Mouse (Mus musculus) embryo, embryonic 11.5 days (tissue): ENCODE data around the gene Mfn1.

Source experiments
- DNase-seq: peaks from one replicate; pipeline ENCODE4 v3.0.0-alpha.2; 2012; ENCODE audit warnings: low read depth, low spot score

The Mfn1 gene

DNA sequence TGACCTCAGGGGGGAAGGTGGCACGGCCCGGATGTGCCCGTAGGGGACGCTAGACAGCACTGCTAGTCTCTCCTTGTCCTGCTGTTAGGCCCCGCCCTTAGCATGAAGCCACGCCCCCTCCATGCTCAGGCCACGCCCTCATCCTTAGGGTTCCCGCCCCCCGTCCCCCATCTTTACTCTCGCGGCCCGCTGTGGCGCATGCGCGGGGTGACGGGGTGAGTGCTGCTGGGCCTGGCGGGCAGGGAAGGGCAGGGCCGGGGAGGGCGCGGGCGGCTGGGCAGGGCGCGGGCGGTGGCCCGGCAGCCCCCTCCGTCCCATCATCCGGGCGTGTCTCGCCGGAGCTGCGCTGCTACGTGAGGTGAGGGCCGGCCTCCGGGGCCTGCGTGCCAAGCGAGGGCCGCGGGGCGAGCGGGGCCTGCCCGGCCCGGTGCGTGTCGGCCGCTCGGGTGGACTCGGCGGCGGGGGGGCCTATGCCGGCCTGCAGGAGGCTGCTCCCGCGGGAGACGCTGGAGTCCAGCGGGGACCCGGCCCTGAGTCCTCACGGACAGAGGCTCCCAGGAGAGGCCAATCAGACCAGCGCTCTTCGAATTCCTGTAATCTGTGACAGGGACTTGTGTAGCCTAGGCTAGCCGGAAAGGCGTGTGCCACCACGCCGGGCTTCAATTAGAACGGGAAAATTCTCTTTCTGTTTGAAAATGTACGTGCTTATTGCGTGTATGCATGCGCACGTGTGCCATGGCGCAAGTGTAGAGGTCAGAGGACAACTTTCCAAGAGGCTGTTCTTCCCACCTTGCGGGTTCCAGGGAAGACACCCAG, 18.7 kb upstream of the Mfn1 start:
- DNase-seq: peak; percentile 92

DNA sequence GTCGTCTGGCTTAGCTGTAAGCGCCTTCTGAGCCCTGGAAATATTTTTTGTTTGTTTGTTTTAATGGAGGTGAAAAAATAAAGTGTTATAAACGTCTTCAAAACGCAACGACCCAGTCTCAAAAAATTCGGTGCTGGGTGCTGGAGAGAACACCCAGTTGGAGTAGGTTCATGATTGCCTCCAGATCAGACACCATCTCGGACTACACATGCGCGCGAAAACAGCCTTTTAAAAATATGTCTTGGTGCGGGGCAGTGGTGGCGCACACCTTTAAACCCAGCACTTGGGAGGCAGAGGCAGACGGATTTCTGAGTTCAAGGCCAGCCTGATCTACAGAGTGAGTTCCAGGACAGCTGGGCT, 18.1 kb upstream of the Mfn1 start:
- no peak for DNase-seq

DNA sequence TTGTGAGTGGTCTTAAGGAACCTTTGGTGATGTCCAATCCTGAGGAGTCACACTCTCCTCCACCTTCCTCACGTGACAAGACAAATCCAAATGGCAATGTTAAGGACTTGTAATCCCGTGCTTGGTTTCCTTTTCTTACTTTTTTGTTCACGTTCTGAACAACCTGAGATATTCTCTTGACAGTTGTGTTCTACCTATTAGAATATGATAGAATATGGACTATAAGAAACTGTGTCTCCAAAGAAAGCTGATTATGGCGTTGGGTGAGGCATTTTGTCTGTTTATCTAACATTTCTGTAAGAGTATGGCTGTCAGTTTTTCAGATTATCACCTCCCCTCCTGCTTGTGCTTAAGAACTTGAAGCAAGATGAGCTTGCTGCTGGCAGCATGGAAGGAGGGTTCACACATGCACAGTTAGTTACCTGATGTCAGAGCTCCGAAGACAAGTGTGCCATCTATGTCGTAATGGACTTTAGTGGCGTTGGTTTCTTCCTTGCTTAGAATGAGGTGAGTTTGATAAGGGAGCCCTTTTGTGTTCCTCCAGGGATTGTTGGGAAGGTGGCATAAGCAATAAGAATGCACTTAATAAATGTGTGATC, 16.5 kb upstream of the Mfn1 start:
- DNase-seq: no peak

DNA sequence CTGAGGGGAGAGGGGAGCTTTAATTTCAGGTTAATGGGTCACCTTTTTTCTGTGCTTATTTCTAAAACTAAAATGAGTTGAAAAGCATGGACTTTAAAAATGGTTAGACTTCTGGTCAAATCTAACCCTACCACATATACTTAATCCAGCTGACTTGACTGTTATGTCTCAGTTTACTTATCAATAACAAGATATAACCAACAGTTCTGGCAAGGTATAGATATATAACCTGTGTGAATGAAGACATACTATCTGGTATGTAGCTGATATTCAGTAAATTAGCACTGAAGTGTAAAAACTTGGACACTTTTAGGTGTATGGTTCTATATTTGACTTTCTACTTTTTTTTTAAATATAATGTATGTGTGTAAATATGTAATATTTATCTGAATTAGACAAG, 15.7 kb upstream of the Mfn1 start:
- no peak for DNase-seq

DNA sequence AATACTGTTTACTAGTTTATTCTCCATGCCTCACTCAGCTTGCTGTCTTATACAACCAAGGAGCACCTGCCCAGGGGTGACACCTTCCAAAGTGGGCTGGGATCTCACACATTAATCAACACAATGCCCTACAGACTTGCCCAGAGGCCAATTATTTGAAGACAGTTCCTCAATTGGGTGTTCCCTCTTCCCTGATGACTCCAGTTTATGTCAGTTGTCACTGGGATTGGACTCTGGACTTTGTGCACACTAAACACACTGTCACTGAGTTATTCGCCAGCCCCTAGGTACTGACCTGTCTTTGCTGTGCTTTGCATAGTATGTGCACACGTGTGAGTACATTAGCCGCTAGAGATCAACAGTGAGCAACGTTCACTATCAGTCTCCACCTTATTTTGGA, 2.1 kb upstream of the Mfn1 start:
- DNase-seq: no peak

DNA sequence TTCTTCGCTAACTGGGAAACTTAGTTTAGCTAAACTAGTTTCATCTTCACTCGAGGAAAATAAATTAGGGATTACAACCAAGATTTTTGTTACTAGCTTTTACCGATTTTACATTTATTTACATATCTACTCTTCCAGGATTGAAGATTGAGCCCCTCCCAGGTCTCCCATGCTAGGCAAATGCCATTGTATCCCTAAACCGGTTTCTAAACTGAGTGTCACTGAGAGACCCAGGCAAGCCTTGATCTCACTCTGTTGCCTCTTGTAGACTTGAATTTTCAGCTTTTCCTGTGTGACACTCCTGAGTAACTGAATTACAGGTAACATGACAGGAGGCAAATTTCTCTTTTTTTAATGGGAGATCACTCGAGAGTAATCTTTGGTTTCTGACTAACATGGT, 776 bp downstream of the Mfn1 start:
- no peak for DNase-seq

DNA sequence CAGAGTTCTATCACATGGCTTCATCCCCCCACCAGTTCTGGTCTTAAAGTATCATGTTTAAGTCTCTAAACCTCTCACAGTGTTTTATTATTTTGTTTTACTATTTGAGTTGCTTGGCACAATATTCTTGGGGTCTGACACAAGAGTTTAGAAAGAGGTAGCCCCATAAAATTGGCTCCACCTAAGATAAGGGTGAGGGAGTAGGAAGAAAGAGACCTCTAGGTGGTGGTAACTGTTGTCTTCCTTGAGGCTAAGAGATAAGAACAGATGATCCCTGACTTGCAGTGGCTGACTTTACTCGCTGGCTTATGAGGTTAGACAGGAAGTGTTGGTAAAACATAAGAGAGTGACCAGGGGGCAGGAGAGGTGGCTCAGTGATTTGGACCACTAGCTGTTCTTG, 6.4 kb downstream of the Mfn1 start:
- DNase-seq: no peak

DNA sequence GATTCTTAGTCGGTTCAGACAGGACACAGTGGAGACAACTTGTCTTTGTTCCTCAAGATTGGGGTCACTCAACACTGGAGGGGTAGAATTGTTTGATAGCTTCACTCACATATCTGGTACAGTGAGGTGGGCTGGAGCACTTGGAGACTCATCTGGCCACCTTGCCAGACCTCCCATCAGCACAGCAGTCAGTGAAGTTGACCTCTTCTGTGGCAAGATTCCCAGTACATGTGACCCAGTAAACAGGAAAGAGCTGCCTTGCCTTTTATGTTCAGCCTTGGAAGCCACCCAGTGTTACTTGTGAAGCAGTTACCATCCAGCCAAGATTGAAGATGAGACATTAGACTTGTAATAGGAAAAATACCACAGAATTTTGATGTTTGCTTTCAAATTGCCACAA, 8.3 kb downstream of the Mfn1 start:
- DNase-seq: no peak

DNA sequence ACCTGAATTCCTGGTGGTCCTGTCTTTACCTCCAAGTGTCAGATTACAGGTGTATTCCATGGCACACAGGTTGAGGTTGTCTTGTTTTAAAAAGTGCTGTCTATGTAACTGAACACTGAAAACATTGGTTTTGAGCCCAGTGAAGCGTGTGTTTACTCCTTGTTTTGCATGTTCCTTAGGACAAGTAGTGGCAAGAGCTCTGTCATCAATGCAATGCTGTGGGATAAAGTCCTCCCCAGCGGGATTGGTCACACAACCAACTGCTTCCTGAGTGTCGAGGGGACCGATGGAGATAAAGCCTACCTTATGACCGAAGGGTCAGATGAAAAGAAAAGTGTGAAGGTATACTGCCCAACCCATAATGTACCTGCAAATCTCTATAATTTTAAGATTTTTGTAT, 8.8 kb downstream of the Mfn1 start:
- DNase-seq: no peak

DNA sequence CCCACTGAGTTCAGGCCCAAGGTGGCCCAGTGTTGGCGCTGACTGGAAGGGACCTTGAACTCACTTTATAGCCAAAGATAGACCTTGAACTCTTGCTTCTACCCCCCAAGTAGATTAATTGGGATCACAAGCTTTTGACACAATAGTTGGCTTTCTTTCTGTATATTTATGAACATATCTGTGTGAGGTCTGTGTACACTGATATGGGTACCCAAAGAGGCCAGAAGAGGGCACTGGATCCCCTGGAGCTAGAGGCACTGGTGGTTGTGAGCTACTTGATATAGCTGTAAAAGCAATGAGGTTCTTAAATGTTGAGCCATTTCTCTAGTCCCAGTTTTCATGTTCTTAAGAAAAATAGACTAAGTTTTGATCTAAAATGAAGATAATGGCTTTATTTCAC, 23.8 kb downstream of the Mfn1 start:
- DNase-seq: no peak

DNA sequence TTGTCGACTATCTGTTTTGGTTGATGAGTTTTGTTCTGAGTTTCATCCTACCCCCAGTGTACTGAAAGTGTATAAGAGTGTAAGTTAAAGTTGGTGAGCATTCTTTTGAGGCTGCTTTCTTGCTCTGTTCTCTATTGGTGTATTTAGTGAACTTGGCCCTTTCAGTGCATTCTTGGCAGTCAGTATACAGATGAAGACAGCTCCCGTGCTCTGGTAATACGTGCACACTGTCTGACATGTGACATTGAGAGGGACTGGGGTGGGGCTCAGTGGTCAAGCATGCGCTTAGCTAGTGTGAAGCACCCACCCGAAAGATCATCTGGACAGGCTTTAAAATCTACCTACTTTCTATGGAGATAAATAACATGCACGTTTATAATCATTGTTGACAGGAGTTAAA, 34.1 kb downstream of the Mfn1 start:
- DNase-seq: no peak

DNA sequence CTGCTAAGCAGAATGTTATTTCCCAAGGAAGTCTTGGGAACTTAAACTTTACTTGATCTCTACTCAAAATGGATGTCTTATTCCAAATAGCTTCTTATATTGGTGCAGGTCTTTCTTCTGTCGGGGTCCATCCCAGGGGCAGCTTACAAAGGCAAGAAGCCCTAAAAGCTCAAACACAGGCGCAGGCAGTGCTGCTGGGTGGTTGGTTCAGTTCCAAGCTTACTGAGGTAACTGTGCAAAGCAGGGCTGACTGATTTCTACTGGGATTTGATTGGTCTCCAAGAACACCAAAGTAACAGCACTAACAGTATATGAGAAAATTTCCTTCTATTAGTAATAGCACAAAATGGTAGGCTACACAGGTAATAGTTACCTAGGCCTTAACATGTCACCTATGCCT, 43.8 kb downstream of the Mfn1 start:
- DNase-seq: no peak

DNA sequence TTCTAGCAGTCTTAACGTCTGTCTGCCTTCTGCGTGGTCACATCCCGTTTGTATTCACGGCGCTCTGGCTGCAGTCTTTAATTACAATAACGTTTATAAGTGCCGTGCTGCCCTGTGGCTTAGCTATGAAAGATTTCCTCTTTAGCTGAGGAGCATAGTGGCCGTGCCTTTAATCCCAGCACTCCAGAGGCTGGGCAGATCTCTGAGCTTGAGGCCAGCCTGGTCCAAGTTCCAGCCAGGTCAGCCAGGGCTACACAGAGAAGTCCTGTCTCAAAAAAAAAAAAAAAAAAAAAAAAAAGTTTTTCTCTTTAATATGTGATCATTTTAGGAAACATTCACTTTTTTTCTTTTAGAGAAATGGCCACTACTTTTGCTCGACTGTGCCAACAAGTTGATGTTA, 44.6 kb downstream of the Mfn1 start:
- no peak for DNase-seq

DNA sequence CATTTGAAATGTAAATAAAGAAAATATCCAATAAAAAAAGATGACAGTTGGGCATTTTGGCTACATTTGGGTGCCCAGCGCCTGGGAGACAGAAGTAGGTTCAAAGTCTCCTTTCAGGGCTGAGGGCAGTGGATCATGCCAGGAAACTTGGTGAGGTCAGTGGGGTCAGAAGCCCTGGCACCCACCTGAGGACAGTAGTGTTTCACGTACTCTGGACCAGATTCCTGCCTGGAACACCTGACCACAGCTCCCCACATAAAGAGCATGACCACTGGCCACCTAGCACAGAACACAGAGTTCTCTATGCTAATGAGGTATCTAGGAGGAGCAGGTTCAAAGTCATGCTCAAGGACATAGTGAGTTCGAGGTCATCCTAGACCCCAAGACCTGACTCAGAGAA, 45.9 kb downstream of the Mfn1 start:
- DNase-seq: no peak

DNA sequence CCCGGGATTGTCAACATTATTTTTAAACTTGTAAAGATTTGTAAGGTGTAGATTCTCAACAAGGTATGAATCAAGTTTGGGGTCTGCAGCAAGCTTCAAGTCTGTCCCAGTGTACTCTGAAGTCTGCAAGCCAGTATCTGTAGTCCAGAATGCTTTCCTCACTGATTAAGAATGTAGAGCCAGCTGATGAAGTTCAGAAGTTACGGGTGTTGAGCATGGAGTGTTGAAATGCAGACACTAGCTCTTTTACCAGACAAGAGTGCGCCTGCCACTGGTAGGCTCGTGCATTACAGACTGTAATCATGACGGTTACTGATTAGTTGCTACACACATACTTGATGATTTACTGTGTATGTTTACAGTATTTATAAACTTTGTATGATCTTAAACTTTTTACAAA, 49.5 kb downstream of the Mfn1 start:
- DNase-seq: no peak

DNA sequence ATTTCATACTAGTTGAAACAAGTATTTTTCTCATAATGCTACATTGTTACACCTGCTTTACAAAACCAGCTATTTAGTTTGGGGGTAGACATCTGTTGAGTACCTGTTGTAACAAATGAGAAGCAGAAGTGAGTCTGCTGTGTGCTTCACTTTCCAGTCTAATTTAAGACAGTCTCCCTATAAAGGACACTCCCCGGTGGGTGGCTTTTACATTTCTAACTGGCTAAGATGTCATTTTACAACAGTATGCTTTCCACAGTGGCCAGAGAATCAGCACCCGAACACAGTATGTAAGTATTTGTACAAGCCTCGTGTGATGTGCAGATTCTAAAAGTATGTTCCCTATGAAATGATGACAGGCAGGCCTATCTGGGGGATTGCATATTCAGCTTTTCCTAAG, 51.5 kb downstream of the Mfn1 start:
- DNase-seq: no peak

DNA sequence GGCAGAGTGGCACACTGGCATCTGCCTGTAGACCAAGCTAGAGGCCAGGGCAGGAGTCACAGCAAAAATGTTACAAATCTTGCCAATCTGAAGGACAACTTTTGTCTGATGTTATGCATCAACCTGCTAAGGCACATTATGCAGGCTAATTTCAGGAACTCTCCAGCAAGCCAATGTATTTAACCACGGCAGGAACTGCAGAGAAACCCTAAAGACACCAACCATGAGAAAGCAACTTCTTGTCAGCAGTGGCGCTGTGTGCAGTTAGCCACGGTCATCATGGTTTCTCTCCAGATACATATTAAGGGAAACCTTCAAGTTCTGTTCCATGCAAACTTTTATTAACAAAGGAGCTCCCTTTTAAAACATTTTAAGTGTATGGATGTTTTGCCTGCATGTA, 52.6 kb downstream of the Mfn1 start:
- no peak for DNase-seq

DNA sequence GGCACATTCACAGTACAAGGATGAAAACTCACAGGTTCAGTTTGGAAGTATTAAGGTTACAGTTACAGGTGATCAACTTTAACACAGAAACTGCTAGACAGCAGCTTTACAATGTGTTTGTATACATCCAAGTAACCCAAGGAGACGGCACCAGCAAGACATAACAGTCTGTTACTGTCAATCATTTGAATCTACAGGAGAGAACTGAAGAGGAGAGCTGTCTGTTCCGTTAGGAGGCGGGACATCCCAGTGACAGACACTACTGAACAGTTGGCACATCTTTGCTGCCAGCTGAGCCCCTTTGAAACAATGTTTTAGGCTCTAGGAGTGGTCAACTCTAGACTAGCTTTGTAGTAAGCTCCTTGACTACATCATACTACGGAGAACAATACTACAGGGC, 54.2 kb downstream of the Mfn1 start:
- no peak for DNase-seq

DNA sequence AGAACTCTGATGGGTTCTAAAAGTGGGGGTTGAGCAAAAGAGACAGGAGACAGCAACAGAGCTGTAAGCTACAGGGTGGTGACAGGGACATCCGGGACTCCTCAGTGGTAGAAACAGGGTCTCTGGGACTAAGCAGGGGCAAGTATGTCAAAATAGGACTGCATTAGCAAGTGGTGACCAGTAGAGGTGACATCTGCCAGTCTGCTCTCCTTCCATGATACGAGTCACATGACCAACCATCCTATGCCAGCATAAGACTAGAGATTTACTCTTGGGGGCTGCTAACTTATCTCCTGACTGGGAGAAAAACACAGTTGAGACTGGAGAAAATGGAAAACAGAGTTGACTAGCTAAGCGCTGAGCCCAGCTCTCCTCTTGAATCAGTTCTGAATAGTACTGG, 57.0 kb downstream of the Mfn1 start:
- no peak for DNase-seq

DNA sequence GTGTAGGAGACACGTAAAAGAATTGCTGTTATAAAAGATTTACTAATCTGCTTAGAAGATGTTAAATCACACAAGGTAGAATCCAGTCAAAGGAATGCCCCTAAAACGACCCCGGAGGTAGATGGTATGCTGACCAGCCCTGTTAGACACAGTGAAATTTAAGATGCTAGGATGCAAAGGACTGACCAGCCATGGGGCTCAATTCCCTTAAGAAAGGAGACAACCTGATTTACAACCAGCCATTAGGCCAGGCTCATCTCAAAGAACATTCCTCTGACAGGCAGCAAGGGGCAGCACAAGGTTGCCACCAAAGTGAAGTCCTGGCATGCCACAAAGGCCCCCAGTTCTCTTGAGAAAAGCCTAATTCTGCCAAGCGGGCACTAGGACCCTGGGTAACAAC, 65.8 kb downstream of the Mfn1 start:
- DNase-seq: no peak

DNA sequence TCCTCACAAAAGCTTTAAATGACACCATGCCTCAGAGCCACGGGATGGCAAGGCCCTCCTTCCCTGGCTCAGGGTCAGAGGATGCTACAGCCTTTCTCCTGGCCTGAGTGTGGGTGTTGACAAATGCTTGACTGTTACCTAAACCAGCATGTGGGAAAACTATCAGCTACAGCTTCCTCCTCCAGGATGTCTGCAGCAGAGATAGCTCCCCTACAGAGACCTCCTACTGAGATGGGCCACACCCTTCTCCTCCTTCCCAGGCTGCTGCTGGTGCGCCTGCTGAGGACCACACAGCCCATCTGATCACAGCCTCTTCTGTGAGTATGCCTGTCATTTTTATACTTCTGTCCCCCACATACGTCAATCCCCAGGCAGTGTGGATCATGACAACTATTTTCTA, 70.1 kb downstream of the Mfn1 start:
- no peak for DNase-seq

DNA sequence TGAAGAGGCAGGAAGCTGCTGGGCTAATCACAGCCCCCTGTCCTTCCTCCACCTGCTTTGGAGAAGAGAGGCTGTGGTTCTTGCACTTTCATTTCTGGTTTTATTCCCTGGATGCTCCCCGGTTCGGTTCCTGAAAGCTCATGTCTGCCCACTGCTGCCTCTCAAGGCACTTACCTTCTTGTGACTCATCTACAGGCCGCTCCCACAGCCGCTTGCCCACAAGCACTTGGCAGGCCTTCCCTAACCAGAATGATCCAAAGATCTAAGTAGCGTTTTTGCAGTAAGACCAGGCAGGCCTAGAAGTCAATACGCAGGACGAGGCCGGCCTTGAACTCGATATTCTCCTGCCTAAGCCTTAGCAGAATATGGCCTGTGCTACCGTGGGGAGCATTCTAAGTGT, 71.8 kb downstream of the Mfn1 start:
- DNase-seq: no peak

DNA sequence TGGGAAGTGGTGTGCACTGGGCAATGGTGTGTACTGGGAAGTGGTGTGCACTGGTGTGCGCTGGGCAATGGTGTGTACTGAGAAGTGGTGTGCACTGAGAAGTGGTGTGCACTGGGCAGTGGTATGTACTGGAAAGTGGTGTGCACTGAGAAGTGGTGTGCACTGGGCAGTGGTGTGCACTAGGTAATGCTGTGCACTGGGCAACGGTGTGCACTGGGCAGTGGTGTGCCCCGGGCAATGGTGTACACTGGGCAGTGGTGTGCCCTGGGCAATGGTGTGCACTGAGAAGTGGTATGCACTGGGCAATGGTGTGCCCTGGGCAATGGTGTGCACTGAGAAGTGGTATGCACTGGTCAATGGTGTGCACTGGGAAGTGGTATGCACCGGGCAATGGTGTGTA, 80.0 kb downstream of the Mfn1 start:
- no peak for DNase-seq

DNA sequence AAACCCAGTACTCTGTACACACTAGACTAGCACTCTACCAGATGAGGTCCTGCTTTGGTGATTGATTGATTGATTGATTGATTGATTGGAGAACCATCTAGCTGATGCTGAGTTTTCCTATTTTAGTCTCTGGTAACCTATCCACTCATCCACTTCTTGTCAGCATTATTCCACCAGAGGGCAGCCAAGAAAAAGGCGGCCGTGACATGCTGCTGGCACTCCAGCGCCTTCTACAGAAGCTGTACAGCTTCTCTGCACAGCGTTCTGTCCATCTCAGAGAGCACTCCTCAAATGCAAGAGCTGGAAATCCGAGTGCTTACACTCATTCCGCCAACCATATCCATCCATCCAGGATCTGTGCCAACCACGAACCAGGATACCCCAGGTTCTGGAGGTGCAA, 81.3 kb downstream of the Mfn1 start:
- DNase-seq: no peak
